Mouse (Mus musculus): ENCODE results near the gene Tnfrsf18.

DNA sequence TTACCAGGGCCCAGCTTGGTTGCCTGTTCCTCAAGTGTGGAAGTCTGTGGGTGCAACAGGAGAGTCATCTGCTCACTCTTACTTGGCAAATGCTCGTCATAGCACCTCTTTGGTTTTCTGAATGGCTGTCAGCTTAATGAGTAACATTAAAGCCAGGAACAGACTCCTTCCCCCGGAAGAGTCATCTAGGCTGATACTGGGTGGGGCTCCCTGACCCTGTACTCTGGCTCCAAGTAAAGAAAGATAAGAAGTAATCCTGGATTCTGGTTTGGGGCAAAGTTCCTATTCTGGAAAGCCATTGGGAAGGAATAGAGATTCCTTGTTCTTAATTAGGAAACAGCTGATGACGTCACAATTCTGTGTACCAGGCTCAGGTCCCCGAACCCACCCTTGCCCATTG is 28.2 kb downstream of the Tnfrsf18 start:
- no peak for TF ChIP-seq CTCF (IDR thresholded peaks at IDR 0.05; ENCODE audit: low read depth, low read length)
- TF ChIP-seq POLR2A (IDR thresholded peaks at IDR 0.05; ENCODE audit: extremely low read depth, insufficient read depth, low read length), result no peak

Data from liver, adult 2 months (tissue).